In genomic region chr9:62979461-62980161, GRCm38 (mm10) we compare ENCODE assay signal across 8 mouse cellular contexts. TPM values are rescaled to one million over a fixed set of nuclear protein-coding genes. Genes with fewer than 3 reads are reported as not detected.
A peak's percentile ranks its signal among the peaks of the same experiment; 100 is the strongest.
DNase-seq lines count a peak whose midpoint lies in the region; ATAC-seq and TF ChIP-seq lines count a peak whose summit lies in the region.

No protein-coding gene starts in this region.

- peak overlapping the region; percentile 95 for H3K4me3 ChIP-seq in lung, embryonic 14.5 days (ENCODE audit: low read depth, low read length)
- H3K4me3 ChIP-seq in forebrain, embryonic 10.5 days = peak overlapping the region; percentile 87
- H3K4me3 ChIP-seq in limb, embryonic 15.5 days = peak overlapping the region; percentile 99
- H3K4me3 ChIP-seq in stomach, embryonic 16.5 days (replicated peaks; ENCODE audit: low read length) = peak overlapping the region; percentile 99

- H3K27ac ChIP-seq in lung, embryonic 14.5 days (ENCODE audit: low read depth) = peak overlapping the region; percentile 96
- H3K27ac ChIP-seq in forebrain, embryonic 10.5 days = peak overlapping the region; percentile 95
- H3K27ac ChIP-seq in limb, embryonic 15.5 days = peak overlapping the region; percentile 99
- H3K27ac ChIP-seq in stomach, embryonic 16.5 days (ENCODE audit: low read length) = peak overlapping the region; percentile 97

- H3K4me1 ChIP-seq in lung, embryonic 14.5 days (ENCODE audit: insufficient read depth) = peaks cover 3% of the 10 kb centered on the region; the same call in 1 of the 2 replicates
- peaks cover 55% of the 10 kb centered on the region for H3K4me1 ChIP-seq in forebrain, embryonic 10.5 days
- peaks cover 8% of the 10 kb centered on the region; the same call in 1 of the 2 replicates for H3K4me1 ChIP-seq in limb, embryonic 15.5 days
- peaks cover 22% of the 10 kb centered on the region for H3K4me1 ChIP-seq in stomach, embryonic 16.5 days (ENCODE audit: control insufficient read depth, insufficient read depth, low read length)

- H3K9me3 ChIP-seq in lung, embryonic 14.5 days (ENCODE audit: low read depth, low read length) = no peaks in the 10 kb centered on the region
- H3K9me3 ChIP-seq in forebrain, embryonic 10.5 days = no peaks in the 10 kb centered on the region
- no peaks in the 10 kb centered on the region for H3K9me3 ChIP-seq in limb, embryonic 15.5 days
- H3K9me3 ChIP-seq in stomach, embryonic 16.5 days (replicated peaks; ENCODE audit: control insufficient read depth, low read length) = no peaks in the 10 kb centered on the region

- peak overlapping the region; percentile 92 for H3K4me2 ChIP-seq in lung, embryonic 14.5 days
- H3K4me2 ChIP-seq in limb, embryonic 15.5 days = peak overlapping the region; percentile 88
- H3K4me2 ChIP-seq in stomach, embryonic 16.5 days (ENCODE audit: low read depth, low read length) = peak overlapping the region; percentile 98

- H3K27me3 ChIP-seq in lung, embryonic 14.5 days (ENCODE audit: insufficient read depth, low read length) = no peaks in the 10 kb centered on the region
- H3K27me3 ChIP-seq in forebrain, embryonic 10.5 days (ENCODE audit: poor library complexity, severe bottlenecking) = peaks cover 11% of the 10 kb centered on the region
- no peaks in the 10 kb centered on the region for H3K27me3 ChIP-seq in limb, embryonic 15.5 days
- H3K27me3 ChIP-seq in stomach, embryonic 16.5 days (ENCODE audit: control insufficient read depth, insufficient read depth, low read length) = no peaks in the 10 kb centered on the region

- WGBS in lung, embryonic 14.5 days = 2% methylated on average over 17 of the region's 17 CpGs
- WGBS in forebrain, embryonic 10.5 days = 5% methylated on average over 17 of the region's 17 CpGs
- WGBS in limb, embryonic 15.5 days = 1% methylated on average over 17 of the region's 17 CpGs
- WGBS in stomach, embryonic 16.5 days = 3% methylated on average over 17 of the region's 17 CpGs

- TF ChIP-seq CTCF in lung, embryonic 14.5 days (IDR thresholded peaks at IDR 0.05; ENCODE audit: low read depth) = no peak

- H3K36me3 ChIP-seq in lung, embryonic 14.5 days (ENCODE audit: insufficient read depth) = no peaks in the 10 kb centered on the region
- no peaks in the 10 kb centered on the region; the same call in 1 of the 2 replicates for H3K36me3 ChIP-seq in forebrain, embryonic 10.5 days (replicated peaks)
- H3K36me3 ChIP-seq in limb, embryonic 15.5 days = no peaks in the 10 kb centered on the region; the same call in 1 of the 2 replicates
- H3K36me3 ChIP-seq in stomach, embryonic 16.5 days (ENCODE audit: control insufficient read depth, insufficient read depth, low read length) = no peaks in the 10 kb centered on the region

- peak; percentile 10 for DNase-seq in CD4-positive, CD25-positive, alpha-beta regulatory T cell, adult 2 months (ENCODE audit: low read depth, low spot score)
- no peak for DNase-seq in lung, embryonic 14.5 days
- no peak for DNase-seq in lung, adult 18-20 months
- no peak for DNase-seq in forebrain, embryonic 10.5 days (ENCODE audit: extremely low spot score, low spot score)
- no peak for DNase-seq in ovary, postnatal 10 days (ENCODE audit: low spot score)

- no peak for ATAC-seq in CD4-positive, CD25-positive, alpha-beta regulatory T cell, adult 4 months
- 0 out of 2 replicates have a peak, but pooled peaks have one; percentile 2 for ATAC-seq in lung, embryonic 14.5 days (ENCODE audit: insufficient read depth)
- ATAC-seq in limb, embryonic 15.5 days (ENCODE audit: insufficient number of reproducible peaks, low FRiP score, low TSS enrichment, low read depth) = no peak
- ATAC-seq in stomach, embryonic 16.5 days (ENCODE audit: insufficient read depth, low FRiP score) = no peak

- H3K9ac ChIP-seq in lung, embryonic 14.5 days = peak overlapping the region; percentile 90
- peak overlapping the region; percentile 89 for H3K9ac ChIP-seq in limb, embryonic 15.5 days
- peak overlapping the region; percentile 96 for H3K9ac ChIP-seq in stomach, embryonic 16.5 days (ENCODE audit: low read length)

RNA-seq across cellular contexts. Expression of gene Pias1, which starts 8.1 kb away (rescaled TPM):
- 100 to 1,000 TPM; 160 to 181 TPM for polyA plus RNA-seq in CD4-positive, CD25-positive, alpha-beta regulatory T cell, adult 4 months (2017; shearing (Covaris generic))
- 68.3 and 74.4 TPM in 2 replicates for polyA plus RNA-seq in lung, embryonic 14.5 days (2014; fragmentation: Nextera tagmentation; extraction: Ambion mirVana)
- polyA plus RNA-seq in forebrain, embryonic 10.5 days (2016; fragmentation: Nextera tagmentation; extraction: Ambion mirVana) = 48.9 and 53.7 TPM in 2 replicates
- 55.6 and 60.4 TPM in 2 replicates for polyA plus RNA-seq in limb, embryonic 15.5 days (2015; fragmentation: Nextera tagmentation; extraction: Ambion mirVana)
- polyA plus RNA-seq in stomach, embryonic 16.5 days (2015; fragmentation: Nextera tagmentation; extraction: Ambion mirVana) = 51.7 and 53.8 TPM in 2 replicates
